Mouse (Mus musculus): Measurements from ENCODE around the gene Tctn3.

DNA sequence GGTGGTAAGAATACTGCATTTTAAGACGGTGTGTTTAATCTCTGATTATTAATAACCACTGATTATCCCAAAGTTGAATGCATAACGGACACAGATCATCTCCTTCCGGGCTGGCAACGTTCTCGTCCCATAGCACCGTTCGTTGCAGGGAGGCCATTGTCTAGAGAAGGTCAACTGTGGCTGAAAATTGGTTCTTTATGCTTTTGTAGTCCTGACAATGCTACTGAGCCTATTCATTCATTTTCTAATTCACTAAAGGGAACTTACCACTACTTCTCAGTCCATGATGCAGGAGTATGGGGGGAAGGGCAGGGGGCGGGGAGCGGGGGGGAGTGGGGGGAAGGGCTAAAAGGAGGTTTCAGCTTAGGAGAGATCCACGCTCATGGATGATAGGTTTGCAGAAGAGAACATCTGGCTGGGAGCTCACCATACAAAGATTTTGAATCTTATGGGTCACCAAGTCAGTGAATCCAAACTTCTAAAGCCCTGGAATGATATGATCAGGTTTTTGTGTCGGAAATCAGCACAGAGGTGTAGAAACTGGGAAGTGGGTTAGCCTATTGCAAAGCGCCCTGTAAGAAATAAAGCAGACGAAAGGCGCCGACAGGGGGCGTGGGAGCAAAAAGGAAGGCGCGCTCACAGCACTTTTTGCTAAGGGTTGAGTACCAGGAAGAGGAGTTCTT, 23.0 kb downstream of the Tctn3 start:
- TF ChIP-seq POLR2A (IDR thresholded peaks at IDR 0.05; ENCODE audit: borderline replicate concordance, insufficient read depth, low read length) (no peak), CTCF (IDR thresholded peaks at IDR 0.05; ENCODE audit: borderline replicate concordance, insufficient read depth, low read depth, low read length) (peak; percentile 57; the same call in 1 of the 2 replicates)

Data from cerebellum, adult 2 months (tissue).